Mouse (Mus musculus) embryonic fibroblast, embryonic 13.5 days (primary cell): ENCODE measurements around the gene Eno2. TPM values are rescaled to one million over a fixed set of nuclear protein-coding genes. Genes with fewer than 3 reads are reported as not detected.

Experiments used
- H3K27ac ChIP-seq: 2 replicates; pipeline ENCODE4 v1.5.1; 2012; ENCODE audit warnings: low read length, control low read depth, inconsistent platforms; ENCODE audit not compliant: insufficient read depth
- H3K4me1 ChIP-seq: 2 replicates; pipeline ENCODE4 v1.6.1; 2011; ENCODE audit warnings: low read length; ENCODE audit not compliant: control insufficient read depth, insufficient read depth
- H3K4me3 ChIP-seq: 2 replicates; pipeline ENCODE4 v1.5.1; 2011; ENCODE audit warnings: mild to moderate bottlenecking, control low read depth, low read length; ENCODE audit not compliant: insufficient read depth
- CTCF ChIP-seq: IDR thresholded peaks from 2 replicates; pipeline ENCODE4 v1.5.1; 2011; ENCODE audit warnings: mild to moderate bottlenecking, control low read depth, low read length, moderate library complexity, borderline replicate concordance; ENCODE audit not compliant: insufficient read depth
- POLR2A ChIP-seq: IDR thresholded peaks from 2 replicates; pipeline ENCODE4 v1.6.1; 2011; ENCODE audit warnings: low read depth, mild to moderate bottlenecking, control low read depth, low read length, moderate library complexity
- polyA plus RNA-seq: library from polyadenylated mRNA; stranded (reverse); fragments of >200 nt; gene quantifications from 2 replicates; pipeline ENCODE4 v1.2.4, GENCODE M21; 2011; ENCODE audit warnings: low read depth; ENCODE audit not compliant: missing spikeins, insufficient read length

Gene Eno2
- polyA plus RNA-seq, 1 experiment, result 24.1 TPM

- Histone ChIP-seq H3K4me1 (peaks cover 9% of the 10 kb centered on the region), H3K4me3 (peak within 1 kb of the TSS; percentile 77), H3K27ac (peak within 1 kb of the TSS; percentile 99)
- TF ChIP-seq POLR2A (peak; percentile 70), CTCF (no peak)
Observed at GRCm38 (mm10) chr6:124755831-124756595, 13.5 kb downstream of the Eno2 start, which contains the start of the genes Gm45234 and Atn1. Gene Gm45234 (minus strand): TSS chr6:124756021. Gene Atn1 (minus strand): TSS chr6:124756524.

GRCm38 (mm10) chr6:124755306-124755705, 14.2 kb downstream of the Eno2 start:
- Histone ChIP-seq H3K27ac (peak overlapping the region; percentile 62), H3K4me1 (peaks cover 9% of the 10 kb centered on the region), H3K4me3 (peak overlapping the region; percentile 77)
- TF ChIP-seq POLR2A, result no peak
- TF ChIP-seq CTCF, result no peak

- no peak overlapping the region for H3K27ac ChIP-seq
- peaks cover 8% of the 10 kb centered on the region for H3K4me1 ChIP-seq
- no peak overlapping the region for H3K4me3 ChIP-seq
- TF ChIP-seq CTCF (no peak), POLR2A (no peak)
Observed at GRCm38 (mm10) chr6:124753861-124754260, 15.6 kb downstream of the Eno2 start.

GRCm38 (mm10) chr6:124750405-124750804, 19.1 kb downstream of the Eno2 start:
- Histone ChIP-seq H3K4me3 (no peak overlapping the region), H3K27ac (no peak overlapping the region), H3K4me1 (peaks cover 3% of the 10 kb centered on the region; the same call in 1 of the 2 replicates)
- no peak for TF ChIP-seq POLR2A
- no peak for TF ChIP-seq CTCF

GRCm38 (mm10) chr6:124746654-124747632, 22.5 kb downstream of the Eno2 start:
- no peak overlapping the region for H3K27ac ChIP-seq
- H3K4me3 ChIP-seq, result no peak overlapping the region
- TF ChIP-seq POLR2A (no peak), CTCF (no peak)
- no peaks in the 10 kb centered on the region for H3K4me1 ChIP-seq

GRCm38 (mm10) chr6:124746296-124746605, 23.2 kb downstream of the Eno2 start:
- Histone ChIP-seq H3K4me1 (no peaks in the 10 kb centered on the region), H3K27ac (no peak overlapping the region), H3K4me3 (no peak overlapping the region)
- no peak for TF ChIP-seq POLR2A

- H3K4me1 ChIP-seq, result no peaks in the 10 kb centered on the region
- TF ChIP-seq POLR2A (no peak), CTCF (peak; percentile 46; the same call in 1 of the 2 replicates)
- peak overlapping the region; percentile 9; the same call in 1 of the 2 replicates for H3K4me3 ChIP-seq
- no peak overlapping the region for H3K27ac ChIP-seq
Observed at GRCm38 (mm10) chr6:124745490-124746295, 23.8 kb downstream of the Eno2 start.

GRCm38 (mm10) chr6:124744755-124745321, 24.6 kb downstream of the Eno2 start:
- Histone ChIP-seq H3K27ac (no peak overlapping the region), H3K4me1 (no peaks in the 10 kb centered on the region), H3K4me3 (no peak overlapping the region)
- TF ChIP-seq POLR2A (no peak), CTCF (no peak)

- TF ChIP-seq CTCF (no peak), POLR2A (no peak)
- Histone ChIP-seq H3K27ac (no peak overlapping the region), H3K4me3 (no peak overlapping the region), H3K4me1 (no peaks in the 10 kb centered on the region)
Observed at GRCm38 (mm10) chr6:124743647-124744046, 25.8 kb downstream of the Eno2 start.
